Mouse (Mus musculus): ENCODE measurements around the gene Atp5s. TPM values are rescaled to one million over a fixed set of nuclear protein-coding genes. Genes with fewer than 3 reads are reported as not detected.

The Atp5s gene
- polyA plus RNA-seq, 1 experiment from 2014 or later: 21.2 TPM

DNA sequence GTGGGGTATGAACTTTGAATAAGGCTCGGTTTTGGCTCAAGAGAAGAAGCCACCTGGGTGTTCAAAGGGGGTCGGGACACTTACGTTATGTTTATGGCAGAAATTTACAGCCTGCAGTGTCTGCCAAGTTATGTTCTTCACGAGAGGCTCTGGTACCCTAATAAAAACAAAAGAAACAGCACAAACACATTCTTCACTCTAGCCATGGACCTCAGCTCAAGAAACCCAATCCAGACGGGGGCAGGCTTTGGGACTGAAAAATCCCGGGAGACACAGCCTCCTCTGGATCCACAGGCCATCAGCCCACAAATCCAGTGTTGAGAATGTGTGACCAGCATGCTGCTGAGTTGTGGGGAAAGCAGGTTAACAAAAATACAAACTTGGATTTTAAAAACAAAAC is 35.3 kb downstream of the Atp5s start:
- ATAC-seq (ENCODE audit: low read depth) (no peak), DNase-seq (no peak)
- peaks cover 71% of the 10 kb centered on the region for H3K4me1 ChIP-seq (replicated peaks)
- no peaks in the 10 kb centered on the region for H3K36me3 ChIP-seq
- peak overlapping the region; percentile 99 for H3K27ac ChIP-seq
- H3K4me2 ChIP-seq: peak overlapping the region; percentile 56
- peak overlapping the region; percentile 73 for H3K9ac ChIP-seq
- no peaks in the 10 kb centered on the region for H3K9me3 ChIP-seq (replicated peaks)
- H3K4me3 ChIP-seq (replicated peaks): no peak overlapping the region
- WGBS (ENCODE audit: insufficient replicate concordance): 43% methylated on average over 6 of the region's 6 CpGs
- no peaks in the 10 kb centered on the region for H3K27me3 ChIP-seq

GRCm38 (mm10) chr12:69760743-69761406 is 36.1 kb downstream of the Atp5s start:
- Histone ChIP-seq H3K27ac (peak overlapping the region; percentile 99), H3K4me1 (replicated peaks) (peaks cover 68% of the 10 kb centered on the region), H3K36me3 (no peaks in the 10 kb centered on the region), H3K9me3 (replicated peaks) (no peaks in the 10 kb centered on the region), H3K4me2 (no peak overlapping the region), H3K4me3 (replicated peaks) (no peak overlapping the region), H3K9ac (peak overlapping the region; percentile 46), H3K27me3 (no peaks in the 10 kb centered on the region)
- DNase-seq (no peak), ATAC-seq (ENCODE audit: low read depth) (no peak)
- 83% methylated on average over 20 of the region's 20 CpGs for WGBS (ENCODE audit: insufficient replicate concordance)

DNA sequence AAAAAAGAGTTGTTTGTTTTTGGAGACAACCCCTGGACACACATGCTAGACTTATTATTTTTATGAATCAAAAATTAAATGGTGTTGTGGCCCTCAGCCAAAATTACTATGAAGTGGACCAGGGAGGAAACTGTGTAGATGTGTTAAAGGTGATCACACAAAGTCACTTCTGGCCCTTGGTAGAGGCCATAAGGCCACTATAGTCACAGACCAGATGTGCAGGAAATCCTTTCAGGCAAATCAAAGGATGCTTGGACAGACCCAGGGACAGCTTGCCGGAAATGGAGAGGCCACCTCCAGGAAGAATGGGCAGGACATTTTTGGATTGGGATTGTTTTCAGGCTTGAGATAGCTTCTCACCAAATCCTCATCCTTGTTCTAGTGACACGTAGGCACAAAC is 36.9 kb downstream of the Atp5s start:
- H3K9ac ChIP-seq: 0 out of 2 replicates have a peak overlapping the region, but pooled peaks have one; percentile 3
- peak overlapping the region; percentile 99 for H3K27ac ChIP-seq
- peaks cover 68% of the 10 kb centered on the region for H3K4me1 ChIP-seq (replicated peaks)
- no peak overlapping the region for H3K4me2 ChIP-seq
- no peaks in the 10 kb centered on the region for H3K27me3 ChIP-seq
- no peak for DNase-seq
- no peaks in the 10 kb centered on the region for H3K9me3 ChIP-seq (replicated peaks)
- 80% methylated on average over 2 of the region's 2 CpGs for WGBS (ENCODE audit: insufficient replicate concordance)
- H3K4me3 ChIP-seq (replicated peaks): no peak overlapping the region
- H3K36me3 ChIP-seq: no peaks in the 10 kb centered on the region
- ATAC-seq (ENCODE audit: low read depth): no peak

- H3K4me3 ChIP-seq (replicated peaks): no peak overlapping the region
- no peaks in the 10 kb centered on the region for H3K36me3 ChIP-seq
- H3K9ac ChIP-seq: no peak overlapping the region
- H3K4me2 ChIP-seq: no peak overlapping the region
- ATAC-seq (ENCODE audit: low read depth) (no peak), DNase-seq (no peak)
- 83% methylated on average over 9 of the region's 9 CpGs for WGBS (ENCODE audit: insufficient replicate concordance)
- H3K4me1 ChIP-seq (replicated peaks): peaks cover 65% of the 10 kb centered on the region
- peak overlapping the region; percentile 58; the same call in 1 of the 2 replicates for H3K27ac ChIP-seq
- no peaks in the 10 kb centered on the region for H3K9me3 ChIP-seq (replicated peaks)
- no peaks in the 10 kb centered on the region for H3K27me3 ChIP-seq
These were observed 40.8 kb downstream of the Atp5s start for GRCm38 (mm10) chr12:69765543-69765942.

GRCm38 (mm10) chr12:69766185-69766904 is 41.6 kb downstream of the Atp5s start:
- 60% methylated on average over 10 of the region's 10 CpGs for WGBS (ENCODE audit: insufficient replicate concordance)
- peak; percentile 38 for ATAC-seq (ENCODE audit: low read depth)
- Histone ChIP-seq H3K36me3 (no peaks in the 10 kb centered on the region), H3K4me1 (replicated peaks) (peaks cover 57% of the 10 kb centered on the region), H3K27ac (peak overlapping the region; percentile 58), H3K9me3 (replicated peaks) (no peaks in the 10 kb centered on the region), H3K27me3 (no peaks in the 10 kb centered on the region), H3K4me2 (no peak overlapping the region), H3K4me3 (replicated peaks) (no peak overlapping the region), H3K9ac (no peak overlapping the region; the same call in 1 of the 2 replicates)
- DNase-seq: no peak

GRCm38 (mm10) chr12:69767476-69768258 is 42.9 kb downstream of the Atp5s start:
- peak; percentile 44; the same call in 1 of the 2 replicates for ATAC-seq (ENCODE audit: low read depth)
- Histone ChIP-seq H3K9me3 (replicated peaks) (no peaks in the 10 kb centered on the region), H3K4me3 (replicated peaks) (no peak overlapping the region), H3K27ac (peak overlapping the region; percentile 56), H3K9ac (peak overlapping the region; percentile 38; the same call in 1 of the 2 replicates), H3K36me3 (no peaks in the 10 kb centered on the region), H3K4me2 (no peak overlapping the region), H3K4me1 (replicated peaks) (peaks cover 59% of the 10 kb centered on the region), H3K27me3 (no peaks in the 10 kb centered on the region)
- 51% methylated on average over 9 of the region's 9 CpGs for WGBS (ENCODE audit: insufficient replicate concordance)
- DNase-seq: no peak

- peak; percentile 67 for ATAC-seq (ENCODE audit: low read depth)
- Histone ChIP-seq H3K36me3 (no peaks in the 10 kb centered on the region), H3K27ac (peak overlapping the region; percentile 57), H3K4me3 (replicated peaks) (no peak overlapping the region), H3K4me1 (replicated peaks) (peaks cover 55% of the 10 kb centered on the region), H3K9ac (peak overlapping the region; percentile 22; the same call in 1 of the 2 replicates), H3K4me2 (no peak overlapping the region), H3K27me3 (no peaks in the 10 kb centered on the region), H3K9me3 (replicated peaks) (no peaks in the 10 kb centered on the region)
- WGBS (ENCODE audit: insufficient replicate concordance): 12% methylated on average over 2 of the region's 2 CpGs
- no peak for DNase-seq
These were observed 44.1 kb downstream of the Atp5s start for GRCm38 (mm10) chr12:69768841-69769240.

GRCm38 (mm10) chr12:69776607-69777340 is 52.0 kb downstream of the Atp5s start:
- Histone ChIP-seq H3K27me3 (no peaks in the 10 kb centered on the region), H3K27ac (peak overlapping the region; percentile 45), H3K4me2 (no peak overlapping the region), H3K36me3 (no peaks in the 10 kb centered on the region), H3K9me3 (replicated peaks) (no peaks in the 10 kb centered on the region), H3K4me3 (replicated peaks) (no peak overlapping the region), H3K9ac (peak overlapping the region; percentile 49), H3K4me1 (replicated peaks) (peaks cover 37% of the 10 kb centered on the region)
- ATAC-seq (ENCODE audit: low read depth) (no peak), DNase-seq (no peak)
- 44% methylated on average over 11 of the region's 11 CpGs for WGBS (ENCODE audit: insufficient replicate concordance)

DNA sequence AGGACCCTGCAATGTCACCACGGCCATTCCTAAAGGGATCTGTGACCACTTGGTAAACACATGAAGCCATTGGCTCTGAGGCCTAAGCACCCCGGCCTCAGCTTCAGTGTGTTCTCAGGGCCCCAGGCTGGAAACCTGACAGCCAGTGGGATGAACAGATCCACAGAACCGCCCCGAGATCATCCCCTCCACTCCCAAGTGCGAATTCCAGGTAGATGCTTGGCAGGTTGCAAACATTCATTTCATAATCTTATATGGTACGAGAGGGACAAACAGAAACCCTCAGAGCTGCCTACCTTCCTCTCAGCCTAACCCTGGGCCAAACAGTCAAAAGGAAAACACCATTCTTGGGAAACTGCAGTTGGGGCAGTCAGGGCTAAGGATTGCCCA is 52.6 kb downstream of the Atp5s start:
- peaks cover 40% of the 10 kb centered on the region for H3K4me1 ChIP-seq (replicated peaks)
- DNase-seq: no peak
- no peaks in the 10 kb centered on the region for H3K27me3 ChIP-seq
- H3K36me3 ChIP-seq: no peaks in the 10 kb centered on the region
- H3K9me3 ChIP-seq (replicated peaks): no peaks in the 10 kb centered on the region
- H3K4me3 ChIP-seq (replicated peaks): no peak overlapping the region
- no peak for ATAC-seq (ENCODE audit: low read depth)
- H3K27ac ChIP-seq: peak overlapping the region; percentile 45
- 83% methylated on average over 6 of the region's 6 CpGs for WGBS (ENCODE audit: insufficient replicate concordance)
- H3K4me2 ChIP-seq: no peak overlapping the region
- peak overlapping the region; percentile 49 for H3K9ac ChIP-seq

- ATAC-seq (ENCODE audit: low read depth) (no peak), DNase-seq (no peak)
- Histone ChIP-seq H3K27ac (no peak overlapping the region), H3K36me3 (no peaks in the 10 kb centered on the region), H3K4me2 (no peak overlapping the region), H3K4me1 (replicated peaks) (peaks cover 40% of the 10 kb centered on the region), H3K27me3 (no peaks in the 10 kb centered on the region), H3K9ac (no peak overlapping the region), H3K9me3 (replicated peaks) (no peaks in the 10 kb centered on the region), H3K4me3 (replicated peaks) (no peak overlapping the region)
- 72% methylated on average over 2 of the region's 2 CpGs for WGBS (ENCODE audit: insufficient replicate concordance)
These were observed 53.2 kb downstream of the Atp5s start for GRCm38 (mm10) chr12:69777957-69778356.
